10 mouse cellular contexts compared by ENCODE assay signal in the genomic region with DNA sequence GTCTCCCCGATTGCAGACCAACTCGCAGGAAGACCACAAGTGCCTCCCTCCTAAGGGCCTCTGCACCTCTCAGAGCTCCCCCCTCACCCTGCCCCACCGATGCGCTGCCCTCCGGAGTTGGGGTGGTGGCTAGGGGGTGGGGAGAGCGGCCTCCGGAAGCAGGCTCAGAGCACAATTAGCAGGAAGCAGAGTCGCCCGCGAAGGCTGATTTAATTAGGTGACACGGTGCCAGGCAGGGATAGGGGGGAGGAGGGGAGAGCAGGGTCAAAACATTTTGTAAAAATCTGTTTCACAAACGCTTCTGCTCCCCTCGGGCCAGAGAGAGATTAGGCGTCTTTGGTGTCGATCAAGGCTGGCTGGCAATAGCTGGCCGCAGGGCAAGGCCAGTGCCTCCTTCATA.
DNase-seq lines count a peak whose midpoint lies in the region; ATAC-seq lines count a peak whose summit lies in the region.
"Had no signal": no experiment of that assay in that cellular context is flagged by ENCODE, and none has a peak within 500 bp of the region (broad histone marks: within the 10 kb centered on the region; RNA-seq: fewer than 3 reads in every experiment).

No protein-coding gene starts in this region.

- H3K27me3 ChIP-seq in kidney, embryonic 15.5 days, result peaks cover 77% of the 10 kb centered on the region
- peaks cover 32% of the 10 kb centered on the region for H3K27me3 ChIP-seq in embryonic facial prominence, embryonic 11.5 days (ENCODE audit: control insufficient read depth, insufficient read depth, low read length)
- H3K27me3 ChIP-seq in hindbrain, embryonic 11.5 days (ENCODE audit: control insufficient read depth, insufficient read depth, low read length), result peaks cover 31% of the 10 kb centered on the region
- H3K27me3 ChIP-seq in midbrain, embryonic 14.5 days (ENCODE audit: control insufficient read depth, insufficient read depth, low read length), result peaks cover 20% of the 10 kb centered on the region

- peak overlapping the region; percentile 62 for H3K4me2 ChIP-seq in kidney, embryonic 15.5 days
- H3K4me2 ChIP-seq in embryonic facial prominence, embryonic 11.5 days (ENCODE audit: low read depth, low read length), result peak overlapping the region; percentile 34
- H3K4me2 ChIP-seq in hindbrain, embryonic 11.5 days (replicated peaks; ENCODE audit: low read depth, low read length), result peak overlapping the region; percentile 38
- H3K4me2 ChIP-seq in midbrain, embryonic 14.5 days (ENCODE audit: low read length), result peak overlapping the region; percentile 46

- no peak for ATAC-seq in kidney, embryonic 15.5 days (replicated peaks; ENCODE audit: low FRiP score)
- no peak; the same call in 1 of the 2 replicates for ATAC-seq in embryonic facial prominence, embryonic 11.5 days (replicated peaks; ENCODE audit: insufficient number of reproducible peaks, low FRiP score, low TSS enrichment, low read depth)
- no peak for ATAC-seq in hindbrain, embryonic 11.5 days (ENCODE audit: low FRiP score)
- ATAC-seq in midbrain, embryonic 14.5 days (ENCODE audit: low FRiP score, low TSS enrichment), result peak; percentile 40; the same call in 1 of the 2 replicates

- WGBS in kidney, embryonic 15.5 days, result 2% methylated on average over 16 of the region's 16 CpGs
- under 1% methylated on average over 16 of the region's 16 CpGs for WGBS in embryonic facial prominence, embryonic 11.5 days
- 2% methylated on average over 16 of the region's 16 CpGs for WGBS in hindbrain, embryonic 11.5 days
- under 1% methylated on average over 16 of the region's 16 CpGs for WGBS in midbrain, embryonic 14.5 days

- intact Hi-C loops in left cerebral cortex, postnatal 10 days (cut with DNase I), result no loop called here

- H3K9ac ChIP-seq in kidney, embryonic 15.5 days, result no peak overlapping the region
- H3K9ac ChIP-seq in embryonic facial prominence, embryonic 11.5 days (replicated peaks; ENCODE audit: low read length), result no peak overlapping the region
- H3K9ac ChIP-seq in hindbrain, embryonic 11.5 days (ENCODE audit: low read depth, low read length), result no peak overlapping the region
- no peak overlapping the region for H3K9ac ChIP-seq in midbrain, embryonic 14.5 days (replicated peaks; ENCODE audit: low read length)

- no peak for DNase-seq in kidney, adult 11 months
- no peak for DNase-seq in embryonic facial prominence, embryonic 11.5 days (ENCODE audit: low spot score)
- DNase-seq in hindbrain, embryonic 11.5 days (ENCODE audit: low spot score), result peak; percentile 49
- peak; percentile 62 for DNase-seq in midbrain, embryonic 14.5 days
- DNase-seq in cerebellum, adult 11 months, result no peak
- no peak for DNase-seq in left cerebral cortex, postnatal 10 days (ENCODE audit: extremely low spot score in 1 of 2, low spot score in 2 of 2)
- DNase-seq in kidney, adult 9 months, result no peak
- DNase-seq: layer of hippocampus, postnatal 36 days had no signal

- no peaks in the 10 kb centered on the region for H3K9me3 ChIP-seq in kidney, embryonic 15.5 days (replicated peaks)
- no peaks in the 10 kb centered on the region for H3K9me3 ChIP-seq in embryonic facial prominence, embryonic 11.5 days (replicated peaks; ENCODE audit: control insufficient read depth, low read length)
- H3K9me3 ChIP-seq in hindbrain, embryonic 11.5 days (ENCODE audit: control insufficient read depth, low read length), result no peaks in the 10 kb centered on the region
- H3K9me3 ChIP-seq in midbrain, embryonic 14.5 days (ENCODE audit: control insufficient read depth, low read length), result no peaks in the 10 kb centered on the region
- H3K9me3 ChIP-seq: G1E had no signal

- H3K36me3 ChIP-seq in kidney, embryonic 15.5 days, result no peaks in the 10 kb centered on the region
- no peaks in the 10 kb centered on the region for H3K36me3 ChIP-seq in embryonic facial prominence, embryonic 11.5 days (replicated peaks; ENCODE audit: control insufficient read depth, insufficient read depth, low read depth, low read length)
- H3K36me3 ChIP-seq in hindbrain, embryonic 11.5 days (ENCODE audit: control insufficient read depth, insufficient read depth, low read length), result no peaks in the 10 kb centered on the region
- no peaks in the 10 kb centered on the region for H3K36me3 ChIP-seq in midbrain, embryonic 14.5 days (ENCODE audit: control insufficient read depth, insufficient read depth, low read length)
- H3K36me3 ChIP-seq: G1E had no signal

- peaks cover 23% of the 10 kb centered on the region for H3K4me1 ChIP-seq in kidney, embryonic 15.5 days
- H3K4me1 ChIP-seq in embryonic facial prominence, embryonic 11.5 days (ENCODE audit: control insufficient read depth, insufficient read depth, low read length), result 0 out of 2 replicates have a peak, but pooled peaks cover 3% of the 10 kb centered on the region
- peaks cover 11% of the 10 kb centered on the region for H3K4me1 ChIP-seq in hindbrain, embryonic 11.5 days (replicated peaks; ENCODE audit: control insufficient read depth, insufficient read depth, low read length)
- H3K4me1 ChIP-seq in midbrain, embryonic 14.5 days (ENCODE audit: control insufficient read depth, insufficient read depth, low read length), result peaks cover 19% of the 10 kb centered on the region

- peak overlapping the region; percentile 29 for H3K4me3 ChIP-seq in kidney, embryonic 15.5 days (replicated peaks)
- H3K4me3 ChIP-seq in embryonic facial prominence, embryonic 11.5 days (ENCODE audit: low read depth, low read length), result no peak overlapping the region
- H3K4me3 ChIP-seq in hindbrain, embryonic 11.5 days (ENCODE audit: low read depth, low read length), result 0 out of 2 replicates have a peak overlapping the region, but pooled peaks have one; percentile 8
- H3K4me3 ChIP-seq in midbrain, embryonic 14.5 days (replicated peaks; ENCODE audit: low read depth, low read length), result 0 out of 2 replicates have a peak overlapping the region, but pooled peaks have one; percentile 10

- H3K27ac ChIP-seq in kidney, embryonic 15.5 days, result no peak overlapping the region
- no peak overlapping the region for H3K27ac ChIP-seq in embryonic facial prominence, embryonic 11.5 days (replicated peaks; ENCODE audit: low read depth, low read length)
- H3K27ac ChIP-seq in hindbrain, embryonic 11.5 days (ENCODE audit: low read depth, low read length), result peak overlapping the region; percentile 51
- no peak overlapping the region for H3K27ac ChIP-seq in midbrain, embryonic 14.5 days (replicated peaks; ENCODE audit: low read depth, low read length)

Comparison
In these comparisons a context has a peak if more than half of its experiments do, and no peak if none do; other contexts are left out.
1. DNase-seq: peak in hindbrain, embryonic 11.5 days (single experiment) and midbrain, embryonic 14.5 days (single experiment); none in kidney, adult 11 months (single experiment), embryonic facial prominence, embryonic 11.5 days (single experiment), cerebellum, adult 11 months (single experiment), left cerebral cortex, postnatal 10 days (0 of 2) and kidney, adult 9 months (single experiment).
2. Peak in every context shown above with its lines, with median percentiles within 50 percentile points of each other: H3K4me2 ChIP-seq.